Mouse (Mus musculus) liver, embryonic 12.5 days (tissue): ENCODE data around the gene Trip11. TPM values are rescaled to one million over a fixed set of nuclear protein-coding genes. Genes with fewer than 3 reads are reported as not detected.

Experiments used
- ATAC-seq: fragments of 200-750 bp; cut with Nextera tagmentation; 2 replicates; pipeline ENCODE4 v1.8.0; 2017; ENCODE audit warnings: moderate number of reproducible peaks, mild to moderate bottlenecking, moderate library complexity
- H3K27ac ChIP-seq: fragments of 300-500 bp; sonication (generic); 2 replicates; pipeline ENCODE4 v1.5.1; 2016; ENCODE audit warnings: mild to moderate bottlenecking
- H3K27me3 ChIP-seq: fragments of 300-500 bp; sonication (generic); replicated peaks from 2 replicates; pipeline ENCODE4 v1.6.1; 2016; ENCODE audit warnings: mild to moderate bottlenecking, moderate library complexity
- H3K36me3 ChIP-seq: fragments of 300-500 bp; sonication (generic); 2 replicates; pipeline ENCODE4 v1.6.1; 2016; ENCODE audit warnings: mild to moderate bottlenecking, moderate library complexity
- H3K4me1 ChIP-seq: fragments of 300-500 bp; sonication (generic); 2 replicates; pipeline ENCODE4 v1.6.1; 2016
- H3K4me2 ChIP-seq: fragments of 300-500 bp; sonication (generic); 2 replicates; pipeline ENCODE4 v1.6.1; 2016; ENCODE audit warnings: mild to moderate bottlenecking, moderate library complexity
- H3K4me3 ChIP-seq: fragments of 300-500 bp; sonication (generic); 2 replicates; pipeline ENCODE4 v1.5.1; 2016; ENCODE audit warnings: mild to moderate bottlenecking, moderate library complexity
- H3K9ac ChIP-seq: fragments of 300-500 bp; sonication (generic); 2 replicates; pipeline ENCODE4 v1.6.1; 2016; ENCODE audit warnings: mild to moderate bottlenecking, moderate library complexity
- H3K9me3 ChIP-seq: fragments of 300-500 bp; sonication (generic); replicated peaks from 2 replicates; pipeline ENCODE4 v1.6.1; 2016; ENCODE audit warnings: mild to moderate bottlenecking, moderate library complexity
- WGBS: fragments of 180-500 bp; shearing (Covaris S2); methylation state at CpG from one replicate; pipeline ENCODE4 v1.1.7; 2016; ENCODE audit not compliant: insufficient replicate concordance; 5-methylcytosine and 5-hydroxymethylcytosine counted together
- polyA plus RNA-seq: library from polyadenylated mRNA; unstranded; fragments of >200 nt; fragmentation: Nextera tagmentation; extraction: Ambion mirVana; gene quantifications from 2 replicates; pipeline ENCODE4 v1.2.1, GENCODE M21; 2016

Gene Trip11
- polyA plus RNA-seq, 1 experiment from 2014 or later, result 12.8 TPM

DNA sequence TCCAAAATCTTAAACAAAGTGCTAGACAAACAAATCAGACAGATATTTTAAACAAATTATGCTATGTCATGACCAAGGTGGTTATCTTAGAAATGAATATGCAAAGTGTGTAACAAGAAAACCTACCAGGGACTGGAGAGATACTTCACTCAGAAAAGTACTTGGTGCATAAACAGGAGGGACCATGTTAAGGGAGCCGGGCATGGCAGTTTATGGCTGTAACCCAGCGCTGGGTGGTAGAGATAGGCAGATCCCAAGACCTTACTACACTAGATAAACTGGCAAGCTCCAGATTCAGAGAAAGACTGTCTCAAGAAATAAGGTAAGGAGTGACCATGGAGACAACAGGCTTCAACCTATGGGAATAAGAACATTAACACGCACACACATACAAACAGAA lies 123.3 kb downstream of the Trip11 start:
- no peak for ATAC-seq
- Histone ChIP-seq H3K36me3 (no peaks in the 10 kb centered on the region), H3K27me3 (no peaks in the 10 kb centered on the region), H3K27ac (no peak overlapping the region), H3K4me2 (no peak overlapping the region), H3K9ac (no peak overlapping the region), H3K9me3 (no peaks in the 10 kb centered on the region), H3K4me1 (no peaks in the 10 kb centered on the region), H3K4me3 (no peak overlapping the region)
- 65% methylated on average over 3 of the region's 3 CpGs for WGBS

DNA sequence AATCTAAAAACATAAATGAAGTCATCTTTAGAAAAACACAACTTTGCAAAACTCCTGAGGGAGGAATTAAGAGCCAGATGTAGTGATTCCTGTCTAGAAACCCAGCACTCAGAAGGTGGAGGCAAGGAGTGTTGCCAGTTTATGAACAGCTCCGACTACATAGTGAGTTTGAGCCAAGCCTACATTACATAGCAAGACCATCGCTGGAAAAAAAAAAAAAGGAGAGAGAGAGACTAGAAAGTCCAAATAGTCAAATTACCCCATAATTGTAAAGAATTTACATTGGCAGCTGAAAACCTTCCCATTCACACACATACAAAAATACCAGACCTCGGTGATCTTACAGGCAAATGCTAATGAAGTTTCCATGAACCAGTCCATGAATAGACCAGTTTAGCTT lies 123.8 kb downstream of the Trip11 start:
- 68% methylated on average over 3 of the region's 3 CpGs for WGBS
- Histone ChIP-seq H3K27me3 (no peaks in the 10 kb centered on the region), H3K9me3 (no peaks in the 10 kb centered on the region), H3K4me2 (no peak overlapping the region), H3K4me3 (no peak overlapping the region), H3K27ac (no peak overlapping the region), H3K36me3 (no peaks in the 10 kb centered on the region), H3K4me1 (no peaks in the 10 kb centered on the region), H3K9ac (no peak overlapping the region)
- no peak for ATAC-seq

Other genes starting within 250 kb of the Trip11 start
- gene Tc2n, start 194.7 kb downstream of the Trip11 start, polyA plus RNA-seq, result 0.04 TPM in 2 replicates
- 4.1 and 4.3 TPM in 2 replicates for gene Fbln5, start 94.2 kb downstream of the Trip11 start, polyA plus RNA-seq
- 12.4 and 15.3 TPM in 2 replicates for gene Atxn3, start 45.0 kb upstream of the Trip11 start, polyA plus RNA-seq
- gene Cpsf2, start 62.7 kb upstream of the Trip11 start, polyA plus RNA-seq, result 28.9 and 29.3 TPM in 2 replicates
- gene Slc24a4, start 215.5 kb upstream of the Trip11 start, polyA plus RNA-seq, result 0.14 TPM in 1 of 2 replicates, not detected in the other